Mouse (Mus musculus): Measurements from ENCODE around the gene Haus2. TPM values are rescaled to one million over a fixed set of nuclear protein-coding genes. Genes with fewer than 3 reads are reported as not detected.

Gene Haus2
- polyA plus RNA-seq, 1 experiment from 2014 or later: 31.1 TPM

DNA sequence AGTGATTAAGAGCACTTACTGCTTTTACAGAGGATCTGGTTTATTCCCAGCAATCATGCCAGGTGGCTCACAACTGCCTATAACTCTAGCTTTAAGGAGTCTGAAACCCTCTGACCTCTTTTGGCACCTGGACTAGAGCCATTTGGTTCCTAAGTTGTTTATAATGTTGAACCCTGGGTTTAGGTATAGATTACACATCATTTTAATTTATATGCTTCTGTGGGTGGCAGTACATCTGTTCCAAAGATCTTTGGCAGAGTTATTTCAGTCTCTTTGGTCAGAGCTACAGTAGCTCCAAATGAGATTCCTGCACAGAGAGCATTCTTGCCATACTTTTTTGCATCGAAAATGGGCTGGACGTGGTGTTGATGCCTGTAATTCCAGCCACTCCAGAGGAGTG lies 11.4 kb upstream of the Haus2 start:
- no peak overlapping the region for H3K4me3 ChIP-seq (ENCODE audit: low read depth, low read length)
- peaks cover 4% of the 10 kb centered on the region for H3K36me3 ChIP-seq (ENCODE audit: control insufficient read depth, insufficient read depth, low read length)
- no peaks in the 10 kb centered on the region for H3K9me3 ChIP-seq (ENCODE audit: control insufficient read depth, low read length)
- H3K4me1 ChIP-seq (ENCODE audit: control insufficient read depth, insufficient read depth, low read length): no peaks in the 10 kb centered on the region
- no peak for ATAC-seq (ENCODE audit: insufficient number of reproducible peaks, low FRiP score, low TSS enrichment, low read depth)
- no peaks in the 10 kb centered on the region for H3K27me3 ChIP-seq (ENCODE audit: control insufficient read depth, insufficient read depth, low read length)
- H3K9ac ChIP-seq (ENCODE audit: low read length): no peak overlapping the region
- no peak overlapping the region for H3K4me2 ChIP-seq (ENCODE audit: low read depth, severe bottlenecking)
- H3K27ac ChIP-seq (replicated peaks; ENCODE audit: low read depth, low read length): no peak overlapping the region
- 90% methylated on average over 2 of the region's 2 CpGs for WGBS
- no peak for DNase-seq (ENCODE audit: low spot score)

DNA sequence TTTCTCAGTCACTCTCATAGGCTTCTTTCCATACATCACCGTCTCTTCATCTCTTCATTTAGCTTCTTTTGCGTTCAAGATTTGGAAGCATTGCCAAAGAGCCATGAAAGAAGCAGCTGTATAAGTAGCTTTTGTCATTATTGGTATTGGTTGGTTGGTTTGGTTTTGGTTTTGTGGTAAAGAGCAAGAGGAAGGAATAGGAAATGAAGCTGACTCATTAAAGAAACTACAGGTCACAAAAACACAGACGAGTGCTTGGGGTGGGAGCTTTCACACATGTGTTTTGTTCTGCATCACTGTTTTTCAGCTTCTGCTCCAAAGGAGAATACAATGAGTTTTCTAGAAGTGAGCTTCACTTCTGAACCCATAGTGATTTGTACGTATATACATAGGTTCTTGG lies 9.7 kb upstream of the Haus2 start:
- no peak overlapping the region for H3K27ac ChIP-seq (replicated peaks; ENCODE audit: low read depth, low read length)
- no peak overlapping the region for H3K4me3 ChIP-seq (ENCODE audit: low read depth, low read length)
- DNase-seq (ENCODE audit: low spot score) (no peak), ATAC-seq (ENCODE audit: insufficient number of reproducible peaks, low FRiP score, low TSS enrichment, low read depth) (no peak)
- H3K9ac ChIP-seq (ENCODE audit: low read length): no peak overlapping the region
- H3K4me1 ChIP-seq (ENCODE audit: control insufficient read depth, insufficient read depth, low read length): no peaks in the 10 kb centered on the region
- no peak overlapping the region for H3K4me2 ChIP-seq (ENCODE audit: low read depth, severe bottlenecking)
- H3K27me3 ChIP-seq (ENCODE audit: control insufficient read depth, insufficient read depth, low read length): no peaks in the 10 kb centered on the region
- H3K9me3 ChIP-seq (ENCODE audit: control insufficient read depth, low read length): no peaks in the 10 kb centered on the region
- peaks cover 4% of the 10 kb centered on the region for H3K36me3 ChIP-seq (ENCODE audit: control insufficient read depth, insufficient read depth, low read length)
- WGBS: 93% methylated on average over 4 of the region's 4 CpGs

DNA sequence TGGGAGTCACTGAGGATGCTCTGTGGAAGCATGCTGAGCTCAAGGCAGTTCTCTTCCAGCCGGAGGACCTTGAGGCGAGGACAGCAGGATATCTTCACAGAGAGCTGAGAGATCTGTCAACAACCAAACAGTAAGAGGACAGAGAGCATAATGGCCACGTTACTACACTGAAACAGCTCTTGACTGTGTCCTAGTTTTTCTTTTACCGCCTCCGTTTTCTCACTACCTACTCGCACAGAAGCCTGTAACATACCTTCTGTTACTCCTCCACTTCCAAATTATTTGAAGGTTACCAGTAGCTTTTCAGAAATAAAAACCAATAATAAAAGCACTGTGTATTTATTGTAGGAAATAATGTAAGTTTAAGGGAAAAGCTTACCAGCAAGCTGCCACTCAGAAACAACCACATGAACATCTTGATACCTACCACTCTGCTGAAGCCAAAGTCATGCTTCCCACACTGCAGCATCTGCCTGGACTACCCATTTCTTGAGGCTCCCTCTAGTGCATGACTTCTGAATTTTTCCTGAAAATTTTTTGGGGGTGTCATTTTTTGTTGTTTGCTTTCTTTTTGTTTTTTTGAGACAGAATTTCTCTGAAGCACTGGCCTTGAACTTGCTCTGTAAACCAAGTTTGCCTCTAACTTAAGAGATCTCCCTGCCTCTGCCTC lies 3.0 kb upstream of the Haus2 start:
- H3K4me1 ChIP-seq (ENCODE audit: control insufficient read depth, insufficient read depth, low read length): 0 out of 2 replicates have a peak, but pooled peaks cover 3% of the 10 kb centered on the region
- 88% methylated on average over 6 of the region's 6 CpGs for WGBS
- no peaks in the 10 kb centered on the region for H3K9me3 ChIP-seq (ENCODE audit: control insufficient read depth, low read length)
- no peak overlapping the region for H3K4me3 ChIP-seq (ENCODE audit: low read depth, low read length)
- DNase-seq (ENCODE audit: low spot score) (no peak), ATAC-seq (ENCODE audit: insufficient number of reproducible peaks, low FRiP score, low TSS enrichment, low read depth) (no peak)
- no peak overlapping the region for H3K27ac ChIP-seq (replicated peaks; ENCODE audit: low read depth, low read length)
- no peaks in the 10 kb centered on the region for H3K27me3 ChIP-seq (ENCODE audit: control insufficient read depth, insufficient read depth, low read length)
- H3K4me2 ChIP-seq (ENCODE audit: low read depth, severe bottlenecking): no peak overlapping the region
- no peak overlapping the region for H3K9ac ChIP-seq (ENCODE audit: low read length)
- H3K36me3 ChIP-seq (ENCODE audit: control insufficient read depth, insufficient read depth, low read length): no peaks in the 10 kb centered on the region

DNA sequence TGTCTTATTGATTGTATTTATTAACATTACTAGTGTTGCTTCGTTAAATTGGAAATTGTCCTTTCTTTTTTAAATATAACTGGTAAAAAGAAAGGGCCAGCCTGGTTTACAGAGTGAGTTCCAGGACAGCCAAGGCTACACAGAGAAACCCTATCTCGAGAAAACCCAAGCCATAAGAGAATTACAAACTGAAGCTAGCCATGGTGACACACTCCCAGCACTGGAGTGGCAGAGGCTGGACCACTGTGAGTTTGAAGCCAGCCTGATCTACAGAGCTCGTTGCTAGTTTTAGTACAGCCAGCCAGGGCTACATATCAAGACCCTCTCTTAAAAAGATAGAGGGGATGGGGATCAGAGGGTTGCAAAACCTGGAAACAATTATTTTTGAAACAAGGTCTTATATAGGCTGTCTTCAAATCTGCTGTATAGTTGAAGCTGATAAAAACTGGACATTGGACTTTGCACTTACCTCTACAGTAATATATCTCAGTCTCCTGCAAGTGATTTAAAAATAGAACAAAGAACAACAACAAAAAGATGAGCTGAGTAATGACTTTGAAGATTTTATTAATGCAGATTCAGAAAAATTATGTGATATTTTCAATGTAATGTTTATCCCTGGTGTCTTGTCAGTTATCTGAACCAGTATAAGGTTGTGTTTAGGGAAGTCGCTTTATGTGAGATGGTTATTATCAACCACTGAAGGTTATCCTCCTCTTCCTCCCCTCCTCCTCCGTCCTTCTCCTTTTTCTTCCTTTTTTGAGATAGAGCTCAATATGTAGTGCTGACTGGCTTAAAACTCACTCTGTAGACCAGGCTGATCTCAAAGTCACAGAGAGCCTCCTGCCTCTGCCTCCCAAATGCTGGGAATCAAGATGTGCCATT lies 7.3 kb downstream of the Haus2 start:
- DNase-seq (ENCODE audit: low spot score) (no peak), ATAC-seq (ENCODE audit: insufficient number of reproducible peaks, low FRiP score, low TSS enrichment, low read depth) (no peak)
- Histone ChIP-seq H3K4me2 (ENCODE audit: low read depth, severe bottlenecking) (no peak overlapping the region), H3K27ac (replicated peaks; ENCODE audit: low read depth, low read length) (no peak overlapping the region), H3K4me1 (ENCODE audit: control insufficient read depth, insufficient read depth, low read length) (no peaks in the 10 kb centered on the region), H3K9ac (ENCODE audit: low read length) (no peak overlapping the region), H3K36me3 (ENCODE audit: control insufficient read depth, insufficient read depth, low read length) (peaks cover 7% of the 10 kb centered on the region; the same call in 1 of the 2 replicates), H3K4me3 (ENCODE audit: low read depth, low read length) (no peak overlapping the region), H3K9me3 (ENCODE audit: control insufficient read depth, low read length) (no peaks in the 10 kb centered on the region), H3K27me3 (ENCODE audit: control insufficient read depth, insufficient read depth, low read length) (no peaks in the 10 kb centered on the region)
- WGBS: 90% methylated on average over 5 of the region's 5 CpGs

DNA sequence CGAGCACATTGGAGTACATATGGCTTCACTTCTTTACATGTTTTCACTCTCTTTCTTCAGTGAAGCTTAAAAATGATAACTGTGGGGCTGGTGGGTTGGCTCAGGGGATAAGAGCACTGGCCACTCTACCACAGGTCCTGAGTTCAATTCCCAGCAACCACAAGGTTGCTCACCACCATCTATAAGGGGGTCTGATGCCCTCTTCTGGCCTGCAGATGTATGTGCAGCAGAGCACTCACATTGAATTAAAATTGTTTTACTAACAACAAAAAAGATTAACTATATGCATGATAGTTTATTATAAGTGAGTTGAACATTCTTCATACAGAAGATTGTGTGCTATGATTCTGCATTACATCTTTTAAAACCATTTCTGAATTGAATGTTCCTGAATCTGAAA lies 10.4 kb downstream of the Haus2 start:
- 97% methylated on average over 1 of the region's 1 CpGs for WGBS
- ATAC-seq (ENCODE audit: insufficient number of reproducible peaks, low FRiP score, low TSS enrichment, low read depth) (no peak), DNase-seq (ENCODE audit: low spot score) (no peak)
- Histone ChIP-seq H3K9ac (ENCODE audit: low read length) (no peak overlapping the region), H3K4me2 (ENCODE audit: low read depth, severe bottlenecking) (no peak overlapping the region), H3K9me3 (ENCODE audit: control insufficient read depth, low read length) (no peaks in the 10 kb centered on the region), H3K36me3 (ENCODE audit: control insufficient read depth, insufficient read depth, low read length) (peaks cover 7% of the 10 kb centered on the region; the same call in 1 of the 2 replicates), H3K27ac (replicated peaks; ENCODE audit: low read depth, low read length) (no peak overlapping the region), H3K27me3 (ENCODE audit: control insufficient read depth, insufficient read depth, low read length) (no peaks in the 10 kb centered on the region), H3K4me1 (ENCODE audit: control insufficient read depth, insufficient read depth, low read length) (no peaks in the 10 kb centered on the region), H3K4me3 (ENCODE audit: low read depth, low read length) (no peak overlapping the region)

DNA sequence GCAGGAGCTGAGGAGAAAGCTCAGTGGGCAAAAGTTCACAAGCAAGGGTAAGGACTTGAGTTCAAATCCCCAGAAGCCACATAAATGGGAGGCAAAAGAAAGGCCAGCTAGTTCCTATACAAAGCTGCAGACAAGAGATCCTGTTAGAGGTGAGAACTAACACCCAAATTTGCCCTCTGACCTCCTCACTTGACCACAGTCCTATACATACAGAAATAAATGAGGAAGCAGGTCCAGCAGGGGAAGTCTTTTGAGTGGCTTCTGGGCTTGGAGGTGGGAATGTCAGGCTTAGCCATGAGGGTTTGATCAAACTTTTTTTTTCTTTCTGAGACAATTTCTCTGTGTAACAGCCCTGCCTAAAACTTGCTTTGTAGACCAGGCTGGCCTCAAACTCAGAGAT lies 13.7 kb downstream of the Haus2 start:
- ATAC-seq (ENCODE audit: insufficient number of reproducible peaks, low FRiP score, low TSS enrichment, low read depth) (no peak), DNase-seq (ENCODE audit: low spot score) (no peak)
- no peaks in the 10 kb centered on the region for H3K9me3 ChIP-seq (ENCODE audit: control insufficient read depth, low read length)
- no peaks in the 10 kb centered on the region for H3K4me1 ChIP-seq (ENCODE audit: control insufficient read depth, insufficient read depth, low read length)
- no peak overlapping the region for H3K27ac ChIP-seq (replicated peaks; ENCODE audit: low read depth, low read length)
- no peaks in the 10 kb centered on the region for H3K27me3 ChIP-seq (ENCODE audit: control insufficient read depth, insufficient read depth, low read length)
- H3K36me3 ChIP-seq (ENCODE audit: control insufficient read depth, insufficient read depth, low read length): peaks cover 6% of the 10 kb centered on the region; the same call in 1 of the 2 replicates
- H3K9ac ChIP-seq (ENCODE audit: low read length): no peak overlapping the region
- no peak overlapping the region for H3K4me3 ChIP-seq (ENCODE audit: low read depth, low read length)
- no peak overlapping the region for H3K4me2 ChIP-seq (ENCODE audit: low read depth, severe bottlenecking)

DNA sequence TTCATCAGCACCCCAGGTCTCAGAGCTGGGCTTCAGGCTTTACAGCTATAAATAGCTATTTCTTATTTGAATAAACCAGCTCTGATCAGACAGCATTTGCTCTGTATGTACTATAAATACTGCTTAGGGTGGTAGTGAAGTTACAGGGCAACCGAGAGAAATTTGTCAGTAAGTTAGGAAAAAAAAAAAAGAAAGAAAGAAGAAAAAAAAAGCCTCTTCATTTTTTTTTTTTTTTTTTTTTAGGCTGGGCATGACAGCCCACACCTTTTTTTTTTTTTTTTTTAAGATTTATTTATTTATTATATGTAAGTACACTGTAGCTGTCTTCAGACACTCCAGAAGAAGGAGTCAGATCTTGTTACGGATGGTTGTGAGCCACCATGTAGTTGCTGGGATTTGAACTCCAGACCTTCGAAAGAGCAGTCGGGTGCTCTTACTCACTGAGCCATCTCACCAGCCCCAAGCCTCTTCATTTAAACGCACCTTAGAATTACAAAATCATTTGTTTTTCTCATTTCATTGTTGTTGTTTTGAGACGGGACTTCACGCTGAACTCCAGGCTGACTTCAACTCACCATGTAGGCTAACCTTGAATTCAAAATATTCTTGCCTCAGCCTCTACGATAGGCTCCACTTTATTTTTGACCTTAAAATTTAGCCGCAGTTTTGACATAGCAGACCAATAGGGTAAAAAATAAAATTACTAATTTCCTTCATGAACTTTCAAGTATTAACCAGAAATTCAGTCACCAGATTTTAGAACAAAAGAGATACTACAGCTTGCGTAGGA lies 19.1 kb downstream of the Haus2 start:
- Histone ChIP-seq H3K9me3 (ENCODE audit: control insufficient read depth, low read length) (no peaks in the 10 kb centered on the region), H3K27ac (replicated peaks; ENCODE audit: low read depth, low read length) (no peak overlapping the region), H3K27me3 (ENCODE audit: control insufficient read depth, insufficient read depth, low read length) (no peaks in the 10 kb centered on the region)

More for the DNA sequence above, 19.1 kb downstream of the Haus2 start:
- no peaks in the 10 kb centered on the region for H3K4me1 ChIP-seq (ENCODE audit: control insufficient read depth, insufficient read depth, low read length)
- 30% methylated on average over 10 of the region's 10 CpGs for WGBS
- no peaks in the 10 kb centered on the region for H3K36me3 ChIP-seq (ENCODE audit: control insufficient read depth, insufficient read depth, low read length)
- H3K4me3 ChIP-seq (ENCODE audit: low read depth, low read length): peak overlapping the region; percentile 38
- DNase-seq (ENCODE audit: low spot score) (peak; percentile 39), ATAC-seq (ENCODE audit: insufficient number of reproducible peaks, low FRiP score, low TSS enrichment, low read depth) (peak; percentile 46; the same call in 1 of the 2 replicates)
- H3K9ac ChIP-seq (ENCODE audit: low read length): no peak overlapping the region
- H3K4me2 ChIP-seq (ENCODE audit: low read depth, severe bottlenecking): no peak overlapping the region; the same call in 1 of the 2 replicates

Data from limb, embryonic 11.5 days (tissue).